Mouse (Mus musculus) heart, adult 2 months (tissue): Measurements from ENCODE around the gene Slc35f4.

ENCODE experiments used
- CTCF ChIP-seq: fragments of 200-600 bp; IDR thresholded peaks from 2 replicates; pipeline ENCODE4 v1.8.1; 2022; ENCODE audit warnings: antibody characterized with exemption, mild to moderate bottlenecking, moderate library complexity
- EP300 ChIP-seq: fragments of 200-500 bp; IDR thresholded peaks from 2 replicates; pipeline ENCODE4 v1.6.1; 2011; ENCODE audit warnings: low read depth, low read length, control low read depth; ENCODE audit not compliant: insufficient read depth

- TF ChIP-seq CTCF, result no peak
- TF ChIP-seq EP300, result no peak
These were observed 78.2 kb downstream of the Slc35f4 start for GRCm38 (mm10) chr14:49447669-49448068.
